Mouse (Mus musculus) midbrain, postnatal 0 days (tissue): Measurements from ENCODE around the gene Acaca. TPM values are rescaled to one million over a fixed set of nuclear protein-coding genes. Genes with fewer than 3 reads are reported as not detected.
"Not testable (repeated sequence)": the region's sequence is repeated elsewhere in the genome, so short reads cannot be mapped to it uniquely, and the experiment has no call there.

ENCODE experiments used
- ATAC-seq: fragments of 200-750 bp; cut with Nextera tagmentation; 2 replicates; pipeline ENCODE4 v1.8.0; 2017; ENCODE audit warnings: moderate number of reproducible peaks, mild to moderate bottlenecking, moderate TSS enrichment, moderate library complexity; ENCODE audit not compliant: low FRiP score
- DNase-seq: peaks from one replicate; pipeline ENCODE4 v3.0.0-alpha.2; 2015; ENCODE audit warnings: low spot score
- H3K27ac ChIP-seq: fragments of 300-500 bp; sonication (generic); 2 replicates; pipeline ENCODE4 v1.5.1; 2014; ENCODE audit warnings: low read depth, mild to moderate bottlenecking, low read length, mixed read lengths
- H3K27me3 ChIP-seq: fragments of 300-500 bp; sonication (generic); 2 replicates; pipeline ENCODE4 v1.6.1; 2014; ENCODE audit warnings: low read length, control low read depth, mixed read lengths; ENCODE audit not compliant: insufficient read depth
- H3K36me3 ChIP-seq: fragments of 300-500 bp; sonication (generic); 2 replicates; pipeline ENCODE4 v1.6.1; 2014; ENCODE audit warnings: low read length, control low read depth, mixed read lengths; ENCODE audit not compliant: insufficient read depth
- H3K4me1 ChIP-seq: fragments of 300-500 bp; sonication (generic); 2 replicates; pipeline ENCODE4 v1.6.1; 2014; ENCODE audit warnings: mild to moderate bottlenecking, control low read depth, antibody characterized with exemption, low read length, mixed read lengths; ENCODE audit not compliant: insufficient read depth
- H3K4me2 ChIP-seq: fragments of 300-500 bp; sonication (generic); 2 replicates; pipeline ENCODE4 v1.6.1; 2014; ENCODE audit warnings: low read depth, mild to moderate bottlenecking, low read length, mixed read lengths; ENCODE audit not compliant: poor library complexity, severe bottlenecking
- H3K4me3 ChIP-seq: fragments of 300-500 bp; sonication (generic); 2 replicates; pipeline ENCODE4 v1.5.1; 2014; ENCODE audit warnings: low read depth, mild to moderate bottlenecking, low read length, moderate library complexity
- H3K9ac ChIP-seq: fragments of 300-500 bp; sonication (generic); replicated peaks from 2 replicates; pipeline ENCODE4 v1.6.1; 2014; ENCODE audit warnings: mild to moderate bottlenecking, low read length, moderate library complexity, mixed read lengths; ENCODE audit not compliant: poor library complexity, severe bottlenecking
- H3K9me3 ChIP-seq: fragments of 300-500 bp; sonication (generic); 2 replicates; pipeline ENCODE4 v1.6.1; 2016; ENCODE audit warnings: low read length, control low read depth
- CTCF ChIP-seq: IDR thresholded peaks from 2 replicates; pipeline ENCODE4 v1.5.1; 2016; ENCODE audit warnings: antibody characterized with exemption, mild to moderate bottlenecking
- WGBS: fragments of 180-500 bp; shearing (Covaris S2); extraction: QIAGEN DNeasy Blood & Tissue Kit; methylation state at CpG from one replicate; pipeline ENCODE4 v1.1.7; 2014; 5-methylcytosine and 5-hydroxymethylcytosine counted together
- polyA plus RNA-seq: library from polyadenylated mRNA; unstranded; fragments of >200 nt; fragmentation: Nextera tagmentation; extraction: Ambion mirVana; gene quantifications from 2 replicates; pipeline ENCODE4 v1.2.1, GENCODE M21; 2015
- total RNA-seq: library from RNA; depleted of rRNA; stranded (reverse); fragments of >200 nt; gene quantifications from 2 replicates; pipeline ENCODE4 v1.2.3, GENCODE M21; 2014

Acaca gene
- total and polyA plus RNA-seq, 2 experiments from 2014 or later = 19.3 to 123 TPM

- H3K4me2 ChIP-seq = no peak overlapping the region
- no peaks in the 10 kb centered on the region for H3K9me3 ChIP-seq
- ATAC-seq = no peak
- H3K9ac ChIP-seq = no peak overlapping the region
- peaks cover 25% of the 10 kb centered on the region for H3K36me3 ChIP-seq
- WGBS = 82% methylated on average over 6 of the region's 6 CpGs
- H3K27me3 ChIP-seq = no peaks in the 10 kb centered on the region
- no peak for TF ChIP-seq CTCF
- H3K27ac ChIP-seq = no peak overlapping the region
- DNase-seq = no peak
- no peaks in the 10 kb centered on the region for H3K4me1 ChIP-seq
- H3K4me3 ChIP-seq = no peak overlapping the region
Observed at GRCm38 (mm10) chr11:84389332-84389731, 259.9 kb downstream of the Acaca start.

- H3K4me3 ChIP-seq = no peak overlapping the region
- 84% methylated on average over 8 of the region's 8 CpGs for WGBS
- peaks cover 28% of the 10 kb centered on the region for H3K36me3 ChIP-seq
- no peak for TF ChIP-seq CTCF
- no peak overlapping the region for H3K9ac ChIP-seq
- no peak overlapping the region for H3K4me2 ChIP-seq
- H3K9me3 ChIP-seq = no peaks in the 10 kb centered on the region
- H3K4me1 ChIP-seq = no peaks in the 10 kb centered on the region
- no peak overlapping the region for H3K27ac ChIP-seq
- H3K27me3 ChIP-seq = no peaks in the 10 kb centered on the region
- DNase-seq (no peak), ATAC-seq (no peak)
Observed at GRCm38 (mm10) chr11:84391126-84391525, 261.7 kb downstream of the Acaca start.

GRCm38 (mm10) chr11:84392066-84392465 is 262.6 kb downstream of the Acaca start:
- not testable (repeated sequence) for DNase-seq, H3K4me3 ChIP-seq, ATAC-seq, H3K27ac ChIP-seq, H3K4me2 ChIP-seq, H3K9ac ChIP-seq, H3K27me3 ChIP-seq, H3K4me1 ChIP-seq, H3K9me3 ChIP-seq
- WGBS = 79% methylated on average over 7 of the region's 7 CpGs
- peak; percentile 25; the same call in 1 of the 2 replicates for TF ChIP-seq CTCF
- H3K36me3 ChIP-seq = peaks cover 28% of the 10 kb centered on the region

DNA sequence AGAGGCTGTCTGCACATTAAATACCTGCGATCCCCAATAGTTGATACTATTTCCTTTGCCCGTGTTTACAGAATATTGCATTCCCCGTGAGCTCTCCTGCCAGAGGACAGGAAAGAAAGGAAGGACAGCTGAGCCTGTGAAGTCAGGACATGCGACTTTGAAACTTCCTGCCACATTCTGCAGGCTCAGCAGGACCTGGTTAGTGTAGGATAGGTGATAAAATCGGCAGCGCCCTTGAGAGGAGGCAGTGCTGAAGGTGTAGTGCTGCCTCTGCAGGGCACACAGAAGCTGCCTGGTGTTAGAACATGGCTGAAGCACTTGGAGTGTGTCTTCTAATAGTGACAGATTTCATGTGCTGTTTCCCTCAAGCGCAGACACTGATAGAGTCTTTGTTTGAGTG is 264.1 kb downstream of the Acaca start:
- no peak for DNase-seq
- Histone ChIP-seq H3K4me1 (no peaks in the 10 kb centered on the region), H3K4me2 (no peak overlapping the region), H3K27ac (no peak overlapping the region), H3K9me3 (no peaks in the 10 kb centered on the region), H3K36me3 (peaks cover 35% of the 10 kb centered on the region), H3K4me3 (no peak overlapping the region), H3K9ac (no peak overlapping the region), H3K27me3 (no peaks in the 10 kb centered on the region)
- no peak for TF ChIP-seq CTCF
- 80% methylated on average over 7 of the region's 7 CpGs for WGBS
- ATAC-seq = no peak

- H3K27ac ChIP-seq = no peak overlapping the region
- H3K4me3 ChIP-seq = no peak overlapping the region
- no peaks in the 10 kb centered on the region for H3K4me1 ChIP-seq
- H3K36me3 ChIP-seq = peaks cover 34% of the 10 kb centered on the region
- H3K9ac ChIP-seq = no peak overlapping the region
- no peaks in the 10 kb centered on the region for H3K27me3 ChIP-seq
- no peak overlapping the region for H3K4me2 ChIP-seq
- ATAC-seq (no peak), DNase-seq (no peak)
- WGBS = 82% methylated on average over 1 of the region's 1 CpGs
- TF ChIP-seq CTCF = no peak
- no peaks in the 10 kb centered on the region for H3K9me3 ChIP-seq
Observed at GRCm38 (mm10) chr11:84395010-84395409, 265.5 kb downstream of the Acaca start.

- DNase-seq (no peak), ATAC-seq (no peak)
- no peak overlapping the region for H3K9ac ChIP-seq
- no peak overlapping the region for H3K27ac ChIP-seq
- H3K4me2 ChIP-seq = no peak overlapping the region
- H3K36me3 ChIP-seq = no peaks in the 10 kb centered on the region
- no peak overlapping the region for H3K4me3 ChIP-seq
- TF ChIP-seq CTCF = peak; percentile 30
- 97% methylated on average over 4 of the region's 4 CpGs for WGBS
- H3K9me3 ChIP-seq = no peaks in the 10 kb centered on the region
- H3K4me1 ChIP-seq = no peaks in the 10 kb centered on the region
- no peaks in the 10 kb centered on the region for H3K27me3 ChIP-seq
Observed at GRCm38 (mm10) chr11:84406733-84407132, 277.3 kb downstream of the Acaca start.
